Mouse (Mus musculus) skeletal muscle tissue, adult 2 months (tissue): ENCODE results near the gene Ncor2.
A peak's percentile ranks its signal among the peaks of the same experiment; 100 is the strongest.

Experiments
- DNase-seq: peaks from one replicate; pipeline ENCODE4 v3.0.0-alpha.2; 2012; ENCODE audit warnings: low read depth, low spot score

Gene Ncor2

DNA sequence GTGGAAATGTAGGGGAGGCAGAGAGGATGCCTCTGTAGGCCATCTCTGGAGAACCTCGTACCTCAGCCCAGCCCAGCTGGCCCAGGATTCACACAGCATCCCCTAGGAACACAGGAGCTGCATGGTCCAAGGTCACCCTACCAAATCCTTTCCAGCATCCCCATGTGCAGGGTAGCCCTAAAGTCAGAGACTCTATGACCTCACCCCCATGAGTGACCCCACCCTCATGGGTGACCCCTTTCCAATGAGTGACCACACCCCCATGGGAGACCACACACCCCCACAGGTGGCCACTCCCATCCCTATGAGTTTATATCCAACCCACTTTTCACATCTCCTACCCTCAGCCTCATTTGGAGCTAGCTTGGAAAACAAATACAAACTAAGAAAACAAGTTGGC, 51.1 kb downstream of the Ncor2 start:
- DNase-seq = no peak

DNA sequence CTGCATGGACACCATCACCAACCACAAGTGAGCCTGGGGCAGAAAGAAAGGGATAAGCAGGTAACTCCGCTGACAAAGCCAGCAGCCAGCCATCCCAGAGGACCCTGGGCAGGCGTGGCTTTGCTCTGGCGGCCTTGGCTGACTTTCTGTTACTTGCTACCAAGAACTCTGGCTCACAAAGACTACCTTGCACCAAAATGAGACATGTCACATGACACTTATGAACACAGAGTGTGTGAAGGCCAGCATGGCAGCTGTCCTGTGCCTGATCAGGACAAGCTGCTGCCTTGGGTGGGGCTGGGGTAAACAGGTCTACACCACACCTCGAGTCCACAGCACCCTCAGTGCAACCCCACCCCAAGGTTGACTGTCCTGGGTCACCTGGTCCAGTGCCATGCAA, 51.6 kb downstream of the Ncor2 start:
- DNase-seq = no peak

DNA sequence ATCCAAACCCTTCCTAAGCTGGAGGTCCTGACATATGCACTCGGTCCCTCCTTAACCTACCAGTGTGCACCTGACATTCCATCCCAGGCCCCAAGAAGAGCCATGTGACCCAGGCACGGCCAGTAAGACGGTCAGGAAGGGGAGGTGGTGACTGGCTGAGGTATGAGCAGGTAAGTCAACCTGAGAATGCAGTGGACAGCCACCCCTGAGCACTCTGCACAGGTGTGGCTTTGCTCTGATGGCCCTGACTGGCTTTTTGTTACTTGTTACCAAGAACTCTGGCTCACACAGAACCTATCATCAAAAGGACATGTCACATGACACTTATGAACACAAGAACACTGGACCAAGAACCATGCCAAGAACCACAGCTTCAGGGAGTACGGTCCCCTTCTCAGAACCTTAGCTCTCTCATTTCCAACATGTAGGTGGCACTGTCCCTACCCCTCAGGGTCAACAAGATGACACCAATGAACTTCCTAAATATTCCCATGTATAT, 53.0 kb downstream of the Ncor2 start:
- no peak for DNase-seq

DNA sequence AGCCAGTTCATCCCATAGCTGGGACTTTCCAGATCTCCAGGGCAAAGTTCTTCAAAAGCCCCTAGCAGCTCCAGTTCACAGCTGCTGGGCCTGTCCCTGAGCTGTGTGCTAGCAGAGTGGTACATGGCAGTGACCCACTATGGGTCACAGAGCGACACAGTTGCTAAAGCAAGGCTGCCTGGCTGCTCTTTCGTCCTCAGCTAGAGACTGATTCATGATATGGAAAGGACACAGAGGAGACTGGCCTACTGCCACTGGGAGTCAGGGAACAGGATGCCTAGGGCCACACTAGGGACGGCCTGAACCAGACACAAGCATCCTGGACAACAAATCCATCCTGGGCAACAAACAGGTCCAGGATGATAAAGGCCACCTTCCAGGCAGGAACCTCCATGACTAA, 53.8 kb downstream of the Ncor2 start:
- no peak for DNase-seq

DNA sequence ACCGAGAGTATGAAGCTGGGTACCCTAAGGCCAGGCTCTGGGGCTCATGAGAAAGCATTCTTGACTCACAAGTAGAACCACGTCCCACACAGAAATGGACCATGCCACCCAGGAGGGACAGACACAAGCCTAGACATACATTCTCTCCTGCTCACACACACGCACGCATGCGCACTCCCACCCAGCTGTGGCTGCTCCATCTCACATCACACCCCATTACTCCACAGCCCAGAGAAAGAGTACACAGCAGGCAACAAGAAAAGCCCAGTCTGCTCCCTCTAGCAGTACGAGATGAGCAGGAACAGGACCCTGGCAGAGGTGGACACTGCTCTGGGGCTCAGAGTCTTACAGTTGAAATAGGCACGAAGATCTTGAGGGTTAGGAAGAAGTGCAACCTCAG, 55.0 kb downstream of the Ncor2 start:
- DNase-seq = no peak

DNA sequence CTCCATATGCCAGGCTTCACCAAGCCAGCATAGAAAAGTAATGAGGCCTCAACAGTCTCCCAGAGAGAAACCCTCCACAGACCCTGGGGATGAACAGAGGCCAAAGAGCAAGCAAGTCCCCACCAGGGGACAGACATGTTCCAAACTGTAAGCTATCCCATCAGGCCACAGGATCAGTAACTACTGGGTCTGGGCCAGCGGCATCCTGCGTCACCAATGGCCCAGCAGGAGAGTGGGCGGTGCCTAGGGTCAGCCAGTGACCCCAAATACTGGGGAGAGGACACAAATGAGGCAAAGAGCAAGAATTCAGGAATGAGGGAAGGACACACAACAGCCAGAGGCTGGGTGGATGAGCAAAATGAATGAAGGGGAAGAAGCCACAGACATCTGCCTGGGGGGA, 55.8 kb downstream of the Ncor2 start:
- DNase-seq = no peak

DNA sequence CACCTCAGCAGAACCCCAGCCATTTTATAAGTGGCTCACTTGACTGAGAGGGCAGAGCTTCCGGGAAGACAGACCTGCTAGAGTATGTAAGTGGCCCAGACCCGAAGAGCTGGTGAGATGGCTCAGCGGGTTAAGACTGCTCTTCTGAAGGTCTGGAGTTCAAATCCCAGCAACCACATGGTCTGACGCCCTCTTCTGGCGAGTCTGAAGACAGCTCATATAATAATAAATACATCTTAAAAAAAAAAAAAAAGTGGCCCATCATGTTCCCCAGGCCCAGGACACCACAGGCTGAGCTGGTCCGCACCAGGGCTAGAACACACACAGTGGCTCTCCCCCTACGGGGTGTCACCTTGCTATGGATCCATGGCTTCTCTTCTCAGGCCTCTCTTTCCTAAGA, 56.5 kb downstream of the Ncor2 start:
- no peak for DNase-seq

DNA sequence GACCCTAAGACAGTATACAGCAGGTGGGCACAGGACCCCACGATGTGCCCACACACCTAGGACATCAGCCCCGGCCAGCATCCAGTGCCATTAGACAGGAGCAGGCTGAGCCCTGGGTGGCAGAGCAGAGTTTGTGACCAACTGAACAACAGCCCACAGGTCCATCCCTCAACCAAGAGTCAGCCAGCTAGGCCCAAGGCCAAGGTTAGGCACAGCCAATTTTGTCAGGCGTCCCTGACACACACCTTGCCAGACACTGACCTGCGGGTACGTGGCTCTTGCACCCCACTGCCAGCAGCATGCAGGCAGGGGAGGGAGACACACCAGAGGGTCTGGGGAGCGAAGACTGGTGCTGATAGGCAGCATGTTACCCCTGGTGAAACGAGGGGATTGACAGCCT, 57.0 kb downstream of the Ncor2 start:
- no peak for DNase-seq

DNA sequence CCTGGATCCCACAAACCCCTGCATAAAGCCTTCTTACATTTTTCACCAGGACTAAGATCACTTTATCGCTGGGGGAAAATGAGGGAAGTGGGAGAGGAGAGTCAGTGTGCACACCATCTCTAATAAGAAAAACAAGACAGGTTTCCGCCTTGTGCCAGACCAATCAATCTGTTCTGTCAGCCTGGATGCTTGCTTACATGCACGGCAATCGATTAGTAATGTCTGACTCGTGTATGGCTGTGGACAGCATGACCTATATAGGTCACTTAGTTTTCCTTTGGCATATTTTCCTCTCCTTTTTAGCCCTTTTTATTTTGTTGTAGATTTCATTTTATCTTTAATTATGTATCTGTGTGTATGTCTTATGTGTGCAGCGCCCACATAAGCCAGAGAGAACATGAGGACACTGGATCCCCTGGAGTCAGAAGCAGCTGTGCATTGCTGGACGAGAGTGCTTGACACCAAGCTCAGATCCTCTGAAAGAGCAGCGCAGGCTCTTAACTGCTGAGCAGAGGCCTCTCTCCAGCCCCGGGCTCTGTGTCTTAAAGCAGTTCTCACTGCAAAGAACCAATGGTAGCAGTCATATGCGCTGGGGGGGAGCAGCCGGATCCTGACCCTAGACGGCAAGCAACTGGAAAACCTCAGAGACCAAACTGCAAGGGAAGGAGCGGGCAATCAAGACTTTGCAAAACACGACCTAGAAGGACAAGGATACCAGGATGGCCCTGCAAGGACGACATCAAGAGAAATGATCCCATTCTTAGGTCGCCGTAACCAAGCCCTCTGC, 58.3 kb downstream of the Ncor2 start:
- no peak for DNase-seq

DNA sequence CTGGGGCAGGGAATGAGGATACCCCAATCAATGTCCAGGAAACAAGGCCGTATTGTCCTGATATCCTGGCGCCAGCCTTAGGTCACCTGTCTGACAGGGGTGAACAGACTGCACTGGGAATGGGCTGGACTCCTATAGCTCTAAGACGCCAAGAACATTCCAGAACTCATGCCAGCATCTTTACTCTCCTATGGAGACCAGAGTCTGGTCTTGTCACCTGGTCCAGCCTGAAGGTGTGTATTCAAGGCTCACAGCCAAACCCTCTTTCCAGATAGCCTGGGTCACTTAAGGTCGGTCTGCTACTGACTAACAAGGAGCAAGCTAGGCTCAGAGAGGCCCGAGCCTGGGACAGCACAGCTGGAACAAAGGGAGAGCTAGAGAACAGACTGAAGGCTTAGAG, 61.8 kb downstream of the Ncor2 start:
- DNase-seq = no peak

DNA sequence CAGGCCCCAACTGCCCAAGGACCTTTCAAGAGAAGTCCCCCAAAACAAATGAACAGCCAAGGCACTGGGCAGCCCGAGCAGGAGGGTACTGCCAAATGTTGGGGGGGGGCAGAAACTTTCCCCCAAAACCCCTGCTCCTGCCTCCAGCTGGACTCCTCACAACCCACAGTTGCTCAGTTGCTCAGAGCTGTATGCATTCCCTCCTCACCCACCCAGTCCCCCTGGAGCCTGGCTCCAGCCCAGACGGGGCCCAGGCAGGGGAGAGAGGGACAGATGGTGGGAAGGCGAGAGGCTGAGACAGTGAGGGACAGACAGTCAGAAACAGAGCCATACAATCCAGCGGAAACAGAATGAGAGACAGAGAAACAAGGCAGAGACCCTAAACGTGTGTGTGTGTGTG, 66.0 kb downstream of the Ncor2 start:
- no peak for DNase-seq

DNA sequence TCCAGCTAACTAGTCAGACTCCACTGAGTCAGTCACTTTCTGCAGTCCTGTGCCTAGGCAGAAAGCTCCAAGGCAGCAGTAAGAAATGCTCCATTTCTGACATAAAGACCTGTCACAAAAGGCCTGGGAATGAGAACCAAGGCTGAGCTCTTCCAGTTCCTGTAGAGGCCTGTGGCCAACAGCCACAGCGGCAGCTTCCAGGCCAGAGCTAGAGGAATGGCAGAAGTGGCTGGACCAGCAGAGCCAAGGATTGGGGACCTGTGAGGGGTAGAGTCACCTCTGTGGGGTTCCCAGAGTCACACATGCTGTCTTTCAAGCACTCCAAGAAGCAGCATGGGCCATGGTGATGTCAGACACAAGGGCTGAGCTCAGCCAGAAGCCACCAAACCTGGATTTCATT, 66.4 kb downstream of the Ncor2 start:
- DNase-seq = no peak

DNA sequence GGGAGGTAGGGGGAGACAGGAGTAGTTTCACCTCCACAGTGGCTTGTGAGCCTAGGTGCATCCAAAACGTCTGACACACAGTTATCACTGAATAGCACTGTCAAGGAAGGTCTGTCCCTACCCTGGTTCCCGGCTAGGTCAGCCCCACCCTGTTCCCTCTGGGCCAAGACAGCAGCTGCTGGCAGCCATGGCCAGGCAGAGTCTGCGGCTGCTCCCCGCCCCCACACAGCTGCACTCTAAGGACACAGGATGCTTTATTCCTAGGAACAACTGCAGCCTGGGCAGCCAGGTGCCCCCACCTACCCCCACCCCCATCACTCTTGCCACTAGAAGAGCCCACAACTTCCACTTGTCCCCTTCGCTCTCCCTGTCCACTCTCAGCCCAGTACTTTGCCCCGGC, 67.9 kb downstream of the Ncor2 start:
- peak; percentile 65 for DNase-seq

DNA sequence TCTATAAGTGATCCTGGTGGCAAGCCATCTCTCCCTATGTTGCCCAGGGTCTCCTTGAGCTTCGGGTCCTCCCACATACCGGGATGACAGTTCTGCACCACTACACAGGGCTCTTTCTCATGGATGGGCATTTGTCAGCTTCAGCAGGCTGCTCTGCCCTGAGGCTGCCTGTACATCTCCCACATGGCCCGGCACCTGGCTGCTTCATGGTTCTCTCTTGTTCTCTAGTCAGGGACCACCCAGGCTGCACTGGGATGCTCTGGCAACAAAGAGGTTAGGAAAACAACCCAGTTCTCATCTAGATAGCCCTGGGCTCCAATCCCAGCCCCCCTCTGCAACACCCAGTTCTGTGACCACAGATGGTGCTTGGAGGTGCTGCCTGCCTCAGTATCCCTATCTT, 68.3 kb downstream of the Ncor2 start:
- no peak for DNase-seq

DNA sequence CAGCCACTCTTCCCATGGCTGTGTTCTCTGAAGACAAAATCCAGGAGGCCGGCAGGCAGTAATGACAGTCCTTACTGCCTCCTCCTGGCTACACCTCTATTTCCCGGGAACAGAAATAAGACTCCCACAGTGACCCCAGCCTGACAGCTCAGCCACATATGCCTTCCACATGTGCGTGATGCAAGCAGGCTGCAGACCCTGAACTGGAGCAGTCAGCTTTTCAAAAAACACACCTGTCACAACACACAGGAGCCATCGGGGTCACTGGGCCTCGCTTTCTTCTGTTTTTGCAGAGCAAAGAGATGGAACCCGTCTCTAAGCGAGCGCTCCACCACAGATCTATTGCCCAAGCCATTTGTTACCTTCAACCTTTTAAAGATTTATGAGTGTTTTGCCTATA, 68.8 kb downstream of the Ncor2 start:
- DNase-seq = no peak

DNA sequence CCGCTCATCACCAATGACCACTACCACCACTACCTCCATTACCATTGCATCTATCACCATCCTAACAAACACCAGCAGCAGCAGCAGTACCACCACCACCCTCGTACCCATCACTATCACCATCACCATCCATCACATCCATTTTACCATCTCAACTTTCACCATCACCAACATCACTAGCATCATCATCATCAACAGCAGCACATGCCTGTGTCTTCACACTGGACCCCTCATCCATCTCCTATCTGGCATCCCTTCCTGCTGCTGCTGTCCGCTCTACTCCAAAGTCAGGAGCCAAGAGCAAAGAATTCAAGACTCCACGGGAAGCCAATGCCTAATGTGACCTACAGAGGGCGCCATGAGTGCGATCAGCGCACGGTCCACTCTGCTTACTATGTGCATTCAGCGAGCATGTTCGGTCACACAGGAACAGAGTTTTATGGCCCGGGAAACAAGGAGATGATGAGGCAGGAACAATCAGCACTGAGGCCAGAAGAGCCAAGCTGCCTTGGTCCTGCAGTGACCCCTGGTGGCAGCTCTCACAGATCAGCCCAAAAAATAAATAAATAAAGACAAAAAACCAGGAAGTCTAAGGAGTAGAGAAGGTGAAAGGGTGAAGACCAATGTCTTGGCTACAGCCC, 71.9 kb downstream of the Ncor2 start:
- DNase-seq = peak; percentile 75

DNA sequence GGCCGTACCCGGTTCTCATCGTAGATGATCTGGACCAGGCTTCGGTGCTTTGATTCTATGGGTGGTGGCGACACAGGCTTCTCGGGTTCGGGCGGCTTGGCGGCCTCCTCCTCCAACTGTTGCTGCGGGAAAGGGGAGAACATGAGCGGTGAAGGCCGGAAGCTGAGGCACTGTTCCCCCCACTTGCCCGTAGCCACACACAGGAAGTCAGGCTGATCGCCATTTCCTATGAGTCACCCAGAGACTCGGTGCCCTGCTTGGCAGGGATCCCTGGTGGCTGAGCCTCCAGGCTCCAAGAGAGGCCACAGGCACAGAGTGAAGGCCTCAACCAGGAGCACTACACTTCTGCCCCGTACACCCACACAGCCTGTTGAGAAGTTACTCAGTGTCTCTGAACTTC, 72.8 kb downstream of the Ncor2 start:
- DNase-seq = peak; percentile 71

DNA sequence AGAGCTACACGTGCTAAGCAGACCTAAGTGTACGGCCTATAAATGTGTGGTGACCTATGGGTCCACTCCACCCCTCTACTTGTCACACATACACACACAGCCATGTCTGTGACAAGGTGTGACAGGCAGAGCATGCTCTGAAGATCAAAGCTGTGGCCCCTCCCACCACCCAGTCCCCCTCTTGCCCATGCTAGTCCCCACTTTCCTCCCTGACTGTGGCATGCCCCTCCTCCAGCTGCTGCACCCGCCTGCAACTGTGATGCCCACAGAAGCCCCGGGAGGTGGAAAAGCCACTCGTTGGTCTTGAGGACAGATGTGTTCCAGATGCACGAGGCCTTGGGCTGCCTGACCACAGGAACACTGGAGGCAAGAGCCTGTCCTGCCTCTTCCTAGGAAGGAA, 74.2 kb downstream of the Ncor2 start:
- DNase-seq = no peak

DNA sequence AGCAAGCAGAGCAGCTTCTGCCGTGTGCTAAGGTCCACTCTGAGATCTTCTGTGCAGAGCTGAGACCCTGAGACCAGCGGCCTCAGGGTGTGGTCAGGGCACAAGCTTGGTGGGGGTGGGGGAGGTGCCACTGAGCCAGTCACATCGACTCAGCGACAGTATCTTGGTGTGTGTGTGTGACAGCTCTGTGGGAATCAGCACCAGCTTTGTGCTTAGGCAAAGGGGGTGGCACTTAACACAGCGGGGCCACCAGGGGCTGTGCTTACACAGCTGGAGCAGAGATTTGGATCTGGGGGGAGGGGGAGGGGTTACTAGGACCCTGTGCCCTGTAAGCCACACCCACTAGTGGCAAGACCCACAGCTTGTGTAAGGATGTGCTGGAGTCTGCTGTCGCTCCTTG, 75.6 kb downstream of the Ncor2 start:
- no peak for DNase-seq

DNA sequence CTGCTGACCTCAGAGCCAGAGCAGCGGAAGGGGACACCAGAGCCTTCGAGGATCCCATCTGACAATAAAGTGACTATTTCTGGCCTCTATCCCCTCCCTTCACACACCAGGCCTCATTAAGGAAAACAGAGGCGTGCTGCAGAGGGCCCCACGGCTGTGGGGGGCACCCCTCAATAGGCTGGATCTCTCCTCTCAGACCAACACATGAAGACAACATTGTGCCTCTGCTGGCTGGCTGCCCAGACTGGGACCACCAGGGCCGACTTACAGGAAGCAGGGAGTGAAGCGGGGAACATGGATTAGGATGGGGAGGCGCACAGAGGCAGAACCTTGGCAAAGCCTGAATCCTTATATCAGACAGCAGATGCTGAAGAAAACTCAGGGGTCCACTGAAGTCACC, 76.1 kb downstream of the Ncor2 start:
- no peak for DNase-seq

DNA sequence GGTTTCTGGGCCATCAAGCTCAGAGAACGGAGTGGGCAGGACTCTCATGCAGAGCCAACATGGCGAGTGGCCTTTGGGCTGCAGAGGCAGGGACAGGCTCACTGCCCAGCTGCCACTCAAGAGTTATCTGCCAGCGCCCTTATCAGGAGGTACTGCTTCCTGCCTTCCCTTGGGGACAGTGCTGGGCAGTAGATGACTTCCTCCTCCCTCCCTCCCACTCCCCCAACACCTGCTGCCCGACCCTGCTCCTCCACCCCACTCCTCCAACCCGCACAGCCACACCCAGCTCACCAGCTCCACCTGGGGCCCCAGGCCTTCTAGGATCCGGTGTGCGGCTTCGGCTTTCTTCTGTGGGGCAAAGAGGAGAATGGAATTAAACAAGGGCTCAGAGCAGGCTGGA, 76.7 kb downstream of the Ncor2 start:
- DNase-seq = no peak

DNA sequence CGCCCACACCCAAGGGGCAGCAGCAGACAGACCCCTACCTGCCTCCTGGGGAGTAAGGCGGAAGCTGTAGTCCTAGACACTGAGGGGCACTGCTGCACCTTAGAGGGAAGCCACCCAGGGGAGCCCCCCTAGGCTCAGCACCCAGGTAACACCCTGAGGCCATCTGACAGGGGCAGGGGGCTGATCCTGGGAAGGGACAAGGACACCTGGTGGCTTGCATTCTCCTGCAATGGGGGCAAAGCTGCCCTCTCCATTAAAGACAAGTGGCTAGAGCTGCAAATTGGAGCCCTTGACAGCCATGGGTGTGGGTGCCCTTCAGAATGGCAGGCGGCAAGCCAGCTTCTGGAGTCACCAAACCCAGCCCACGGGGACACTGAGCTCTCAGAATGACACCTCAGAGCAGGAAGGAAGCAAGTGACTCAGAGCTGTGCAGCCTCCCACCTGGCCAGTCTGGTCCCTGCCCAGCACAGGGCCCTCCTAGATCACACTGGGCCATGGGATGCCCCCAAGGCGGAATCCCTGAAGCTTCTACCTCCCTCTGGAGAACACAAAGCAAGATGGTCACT, 79.2 kb downstream of the Ncor2 start:
- no peak for DNase-seq

DNA sequence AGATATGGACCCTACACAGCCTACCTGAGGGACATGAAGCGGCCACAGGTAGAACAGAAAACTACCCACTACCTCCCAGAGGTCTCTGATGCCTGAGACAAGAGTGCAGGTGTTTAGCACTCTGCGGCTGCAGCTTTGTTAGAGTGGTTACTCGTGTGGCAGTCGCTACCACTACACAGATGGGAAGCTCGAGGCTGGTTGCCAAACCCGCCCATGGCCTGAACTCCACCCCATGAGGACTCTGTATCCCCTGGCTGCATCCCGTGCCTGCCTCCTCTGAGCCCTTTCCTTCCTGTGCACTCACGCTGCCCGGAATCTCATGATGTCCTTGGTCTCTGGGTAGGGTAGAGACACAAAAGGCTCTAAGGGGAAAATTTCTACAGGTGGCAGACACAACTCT, 80.3 kb downstream of the Ncor2 start:
- DNase-seq = no peak
